Mouse (Mus musculus) embryonic facial prominence, embryonic 10.5 days (tissue): ENCODE data around the gene Slc27a2. TPM values are rescaled to one million over a fixed set of nuclear protein-coding genes. Genes with fewer than 3 reads are reported as not detected.

Experiments used
- DNase-seq: peaks from one replicate; pipeline ENCODE4 v3.0.0-alpha.2; 2017; ENCODE audit warnings: low spot score
- H3K27ac ChIP-seq: fragments of 300-500 bp; sonication (generic); replicated peaks from 2 replicates; pipeline ENCODE4 v1.5.1; 2016; ENCODE audit warnings: mild to moderate bottlenecking
- H3K27me3 ChIP-seq: fragments of 300-500 bp; sonication (generic); replicated peaks from 2 replicates; pipeline ENCODE4 v1.6.1; 2016; ENCODE audit warnings: low read depth, mild to moderate bottlenecking; ENCODE audit not compliant: poor library complexity, severe bottlenecking
- H3K36me3 ChIP-seq: fragments of 300-500 bp; sonication (generic); replicated peaks from 2 replicates; pipeline ENCODE4 v1.6.1; 2016; ENCODE audit warnings: mild to moderate bottlenecking, moderate library complexity
- H3K4me1 ChIP-seq: fragments of 300-500 bp; sonication (generic); 2 replicates; pipeline ENCODE4 v1.6.1; 2016
- H3K4me3 ChIP-seq: fragments of 300-500 bp; sonication (generic); 2 replicates; pipeline ENCODE4 v1.5.1; 2016; ENCODE audit warnings: mild to moderate bottlenecking, moderate library complexity
- H3K9me3 ChIP-seq: fragments of 300-500 bp; sonication (generic); 2 replicates; pipeline ENCODE4 v1.6.1; 2016; ENCODE audit warnings: mild to moderate bottlenecking
- WGBS: fragments of 180-500 bp; shearing (Covaris S2); methylation state at CpG from one replicate; pipeline ENCODE4 v1.1.7; 2016; 5-methylcytosine and 5-hydroxymethylcytosine counted together
- polyA plus RNA-seq: library from polyadenylated mRNA; unstranded; fragments of >200 nt; fragmentation: Nextera tagmentation; extraction: Ambion mirVana; gene quantifications from 2 replicates; pipeline ENCODE4 v1.2.1, GENCODE M21; 2016

Gene Slc27a2
- polyA plus RNA-seq, 1 experiment from 2014 or later: 3.8 TPM

DNA sequence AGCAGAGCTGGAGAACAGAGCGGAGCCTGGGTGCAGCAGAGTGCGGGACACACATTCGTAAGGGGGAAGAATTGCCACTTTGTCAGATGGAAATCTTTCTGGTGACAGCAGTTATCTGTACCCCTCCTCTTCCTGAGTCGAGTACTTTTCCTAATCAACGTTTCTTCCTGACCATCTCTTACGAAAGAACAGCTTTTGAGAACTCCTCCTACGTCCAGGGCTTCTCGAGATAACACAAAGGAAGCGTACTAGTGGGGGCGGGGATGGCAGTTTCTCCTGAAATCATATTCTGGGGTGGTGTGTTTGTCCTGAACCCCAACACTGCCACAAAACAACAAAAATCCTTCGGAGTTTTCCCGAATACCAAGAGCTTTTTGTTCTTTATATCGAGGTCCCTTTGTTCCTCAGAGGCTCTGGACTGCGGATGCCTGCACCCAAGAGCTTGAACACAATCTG lies 67.1 kb downstream of the Slc27a2 start, which contains the start of gene Hdc:
TSS of gene Hdc (minus strand) at position 51 of the 456 bp plus-strand sequence.
- Histone ChIP-seq H3K27me3 (no peaks in the 10 kb centered on the region), H3K4me1 (0 out of 2 replicates have a peak, but pooled peaks cover 5% of the 10 kb centered on the region), H3K36me3 (no peaks in the 10 kb centered on the region), H3K27ac (no peak within 1 kb of the TSS), H3K9me3 (no peaks in the 10 kb centered on the region), H3K4me3 (no peak within 1 kb of the TSS)
- 77% methylated on average over 14 of the region's 14 CpGs for WGBS
- DNase-seq: no peak

- Histone ChIP-seq H3K9me3 (no peaks in the 10 kb centered on the region), H3K36me3 (peaks cover 12% of the 10 kb centered on the region), H3K27ac (no peak overlapping the region), H3K4me1 (0 out of 2 replicates have a peak, but pooled peaks cover 5% of the 10 kb centered on the region), H3K27me3 (no peaks in the 10 kb centered on the region), H3K4me3 (no peak overlapping the region)
- DNase-seq: no peak
- WGBS: 83% methylated on average over 2 of the region's 2 CpGs
These were observed 70.2 kb downstream of the Slc27a2 start for GRCm38 (mm10) chr2:126622455-126622854.

DNA sequence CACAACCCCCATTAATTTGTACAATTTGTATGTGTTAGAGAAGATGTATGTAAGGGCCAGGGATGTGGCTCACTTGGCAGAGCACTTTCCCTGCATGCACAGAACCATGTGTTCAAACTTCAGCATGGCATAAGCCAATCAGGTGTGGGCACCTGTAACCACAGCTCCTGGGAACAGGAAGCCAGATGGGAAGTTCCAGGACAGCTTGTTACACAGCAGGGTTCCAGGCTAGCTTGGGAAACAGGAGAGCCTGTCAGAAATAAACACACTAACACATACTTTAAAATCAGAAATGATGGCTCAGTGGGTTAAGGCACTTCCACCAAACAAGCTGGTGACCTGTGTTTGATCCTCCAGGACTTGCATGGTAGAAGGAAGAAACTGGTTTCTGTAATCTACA lies 70.9 kb downstream of the Slc27a2 start:
- DNase-seq: no peak
- Histone ChIP-seq H3K36me3 (peaks cover 18% of the 10 kb centered on the region), H3K4me1 (peaks cover 9% of the 10 kb centered on the region; the same call in 1 of the 2 replicates), H3K27me3 (no peaks in the 10 kb centered on the region), H3K4me3 (no peak overlapping the region), H3K27ac (no peak overlapping the region), H3K9me3 (no peaks in the 10 kb centered on the region)

- Histone ChIP-seq H3K4me1 (peaks cover 11% of the 10 kb centered on the region; the same call in 1 of the 2 replicates), H3K27me3 (no peaks in the 10 kb centered on the region), H3K27ac (no peak overlapping the region; the same call in 1 of the 2 replicates), H3K4me3 (no peak overlapping the region), H3K9me3 (no peaks in the 10 kb centered on the region), H3K36me3 (peaks cover 72% of the 10 kb centered on the region)
- 56% methylated on average over 9 of the region's 9 CpGs for WGBS
- peak; percentile 50 for DNase-seq
These were observed 76.3 kb downstream of the Slc27a2 start for GRCm38 (mm10) chr2:126628455-126628995.

- Histone ChIP-seq H3K36me3 (peaks cover 87% of the 10 kb centered on the region), H3K4me1 (peaks cover 7% of the 10 kb centered on the region; the same call in 1 of the 2 replicates)
These were observed 81.0 kb downstream of the Slc27a2 start for GRCm38 (mm10) chr2:126633165-126633564.

DNA sequence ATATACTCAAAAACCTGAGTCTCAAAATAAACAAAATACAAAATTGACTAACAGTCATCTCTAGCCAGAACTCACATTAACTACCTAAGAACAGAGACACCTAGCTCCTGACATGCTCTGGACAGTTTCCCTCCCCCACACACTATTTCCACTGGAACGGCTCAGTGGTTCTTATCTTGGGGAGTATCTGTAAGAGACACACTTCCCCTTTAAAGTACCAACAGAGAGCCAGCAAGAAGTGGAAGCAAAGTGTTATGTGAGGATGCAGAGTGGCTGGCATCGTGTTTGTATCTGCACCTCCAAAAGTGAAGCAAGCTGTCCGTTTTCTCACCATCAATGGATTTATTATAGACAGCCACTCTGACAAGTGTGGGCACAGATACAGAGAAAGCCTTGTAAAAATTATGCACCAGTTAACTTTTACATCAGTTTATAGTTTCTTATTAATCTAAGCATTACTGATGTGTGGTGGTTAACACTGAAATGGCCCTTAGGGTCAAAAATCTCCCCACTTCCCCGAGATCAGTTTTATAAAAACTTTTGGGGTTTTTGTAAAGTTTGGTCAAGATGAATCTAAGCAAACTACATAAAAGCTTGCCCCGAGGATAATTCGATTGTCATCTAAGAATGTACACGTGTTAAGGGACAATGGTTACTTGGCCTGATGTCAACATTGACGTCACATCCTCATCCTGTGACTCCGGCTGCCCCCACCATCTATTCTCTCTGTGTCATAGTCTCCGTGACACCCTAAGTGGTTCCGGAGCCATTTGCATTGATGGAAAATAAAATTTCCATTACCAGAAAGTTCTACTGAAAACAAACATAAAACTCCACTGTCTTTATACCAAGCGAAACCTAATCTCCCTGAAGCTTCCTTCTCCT lies 84.0 kb downstream of the Slc27a2 start:
- no peaks in the 10 kb centered on the region for H3K27me3 ChIP-seq
- H3K27ac ChIP-seq: no peak overlapping the region
- no peak overlapping the region for H3K4me3 ChIP-seq
- WGBS: 86% methylated on average over 12 of the region's 12 CpGs
- no peaks in the 10 kb centered on the region; the same call in 1 of the 2 replicates for H3K9me3 ChIP-seq
- no peaks in the 10 kb centered on the region for H3K4me1 ChIP-seq
- H3K36me3 ChIP-seq: peaks cover 87% of the 10 kb centered on the region
- no peak for DNase-seq

More at GRCm38 (mm10) chr2:126633165-126633564, 81.0 kb downstream of the Slc27a2 start:
- no peak overlapping the region for H3K4me3 ChIP-seq
- WGBS: 87% methylated on average over 2 of the region's 2 CpGs
- no peak overlapping the region for H3K27ac ChIP-seq
- H3K27me3 ChIP-seq: no peaks in the 10 kb centered on the region
- no peak for DNase-seq
- H3K9me3 ChIP-seq: no peaks in the 10 kb centered on the region

Other genes starting within 250 kb of the Slc27a2 start
- 0.52 and 1.3 TPM in 2 replicates for gene Atp8b4, start 51.7 kb upstream of the Slc27a2 start, polyA plus RNA-seq
- 0.40 and 0.95 TPM in 2 replicates for gene Hdc, start 66.9 kb downstream of the Slc27a2 start, polyA plus RNA-seq
- gene Gabpb1, start 123.9 kb downstream of the Slc27a2 start, polyA plus RNA-seq: 80.6 and 87.3 TPM in 2 replicates
- gene Usp8, start 154.9 kb downstream of the Slc27a2 start, polyA plus RNA-seq: 42.1 and 44.0 TPM in 2 replicates
- 2.8 and 3.2 TPM in 2 replicates for gene Usp50, start 231.1 kb downstream of the Slc27a2 start, polyA plus RNA-seq